Mouse (Mus musculus): ENCODE measurements around the gene D5Ertd579e. TPM values are rescaled to one million over a fixed set of nuclear protein-coding genes. Genes with fewer than 3 reads are reported as not detected.

D5Ertd579e gene
- polyA plus RNA-seq, 1 experiment, result 3.7 TPM

GRCm38 (mm10) chr5:36579967-36580366, 115.9 kb downstream of the D5Ertd579e start:
- peaks cover 45% of the 10 kb centered on the region for H3K36me3 ChIP-seq (replicated peaks; ENCODE audit: low read length)
- peak overlapping the region; percentile 99 for H3K4me3 ChIP-seq (replicated peaks)
- no peaks in the 10 kb centered on the region for H3K27me3 ChIP-seq (replicated peaks)
- no peak for TF ChIP-seq GATA1 (IDR thresholded peaks at IDR 0.05; ENCODE audit: borderline replicate concordance, low read length)
- no peak for TF ChIP-seq FLI1 (IDR thresholded peaks at IDR 0.05; ENCODE audit: low read length)
- H3K4me1 ChIP-seq, result peaks cover 89% of the 10 kb centered on the region
- H3K9me3 ChIP-seq, result no peaks in the 10 kb centered on the region

- peaks cover 92% of the 10 kb centered on the region for H3K4me1 ChIP-seq
- peaks cover 45% of the 10 kb centered on the region for H3K36me3 ChIP-seq (replicated peaks; ENCODE audit: low read length)
- H3K9me3 ChIP-seq, result no peaks in the 10 kb centered on the region
- TF ChIP-seq FLI1 (IDR thresholded peaks at IDR 0.05; ENCODE audit: low read length) (no peak), GATA1 (IDR thresholded peaks at IDR 0.05; ENCODE audit: borderline replicate concordance, low read length) (no peak)
- peak overlapping the region; percentile 78 for H3K4me3 ChIP-seq (replicated peaks)
- H3K27me3 ChIP-seq (replicated peaks), result no peaks in the 10 kb centered on the region
Measured at GRCm38 (mm10) chr5:36578982-36579381, 116.8 kb downstream of the D5Ertd579e start.

- Histone ChIP-seq H3K27me3 (replicated peaks) (no peaks in the 10 kb centered on the region), H3K4me3 (replicated peaks) (peak overlapping the region; percentile 73), H3K9me3 (peaks cover 3% of the 10 kb centered on the region), H3K36me3 (replicated peaks; ENCODE audit: low read length) (peaks cover 59% of the 10 kb centered on the region), H3K4me1 (peaks cover 100% of the 10 kb centered on the region)
- no peak for TF ChIP-seq GATA1 (IDR thresholded peaks at IDR 0.05; ENCODE audit: borderline replicate concordance, low read length)
- TF ChIP-seq FLI1 (IDR thresholded peaks at IDR 0.05; ENCODE audit: low read length), result no peak
Measured at GRCm38 (mm10) chr5:36576457-36576856, 119.4 kb downstream of the D5Ertd579e start.

- Histone ChIP-seq H3K4me3 (replicated peaks) (peak overlapping the region; percentile 15), H3K4me1 (peaks cover 100% of the 10 kb centered on the region), H3K27me3 (replicated peaks) (no peaks in the 10 kb centered on the region), H3K9me3 (peaks cover 6% of the 10 kb centered on the region), H3K36me3 (replicated peaks; ENCODE audit: low read length) (peaks cover 66% of the 10 kb centered on the region)
- TF ChIP-seq FLI1 (IDR thresholded peaks at IDR 0.05; ENCODE audit: low read length), result no peak
- TF ChIP-seq GATA1 (IDR thresholded peaks at IDR 0.05; ENCODE audit: borderline replicate concordance, low read length), result no peak
Measured at GRCm38 (mm10) chr5:36575745-36576144, 120.1 kb downstream of the D5Ertd579e start.

GRCm38 (mm10) chr5:36575227-36575626, 120.6 kb downstream of the D5Ertd579e start:
- Histone ChIP-seq H3K27me3 (replicated peaks) (no peaks in the 10 kb centered on the region), H3K36me3 (replicated peaks; ENCODE audit: low read length) (peaks cover 72% of the 10 kb centered on the region), H3K9me3 (peaks cover 6% of the 10 kb centered on the region), H3K4me1 (peaks cover 100% of the 10 kb centered on the region), H3K4me3 (replicated peaks) (peak overlapping the region; percentile 68)
- TF ChIP-seq GATA1 (IDR thresholded peaks at IDR 0.05; ENCODE audit: borderline replicate concordance, low read length) (no peak), FLI1 (IDR thresholded peaks at IDR 0.05; ENCODE audit: low read length) (no peak)

- TF ChIP-seq GATA1 (IDR thresholded peaks at IDR 0.05; ENCODE audit: borderline replicate concordance, low read length) (no peak), FLI1 (IDR thresholded peaks at IDR 0.05; ENCODE audit: low read length) (no peak)
- Histone ChIP-seq H3K4me3 (replicated peaks) (peak overlapping the region; percentile 86), H3K4me1 (peaks cover 100% of the 10 kb centered on the region)
Measured at GRCm38 (mm10) chr5:36574147-36574870, 121.5 kb downstream of the D5Ertd579e start.

GRCm38 (mm10) chr5:36573354-36573753, 122.5 kb downstream of the D5Ertd579e start:
- H3K9me3 ChIP-seq, result peaks cover 6% of the 10 kb centered on the region
- H3K4me3 ChIP-seq (replicated peaks), result peak overlapping the region; percentile 83
- peaks cover 77% of the 10 kb centered on the region for H3K36me3 ChIP-seq (replicated peaks; ENCODE audit: low read length)
- peaks cover 100% of the 10 kb centered on the region for H3K4me1 ChIP-seq
- TF ChIP-seq GATA1 (IDR thresholded peaks at IDR 0.05; ENCODE audit: borderline replicate concordance, low read length) (no peak; the same call in 2 of the 3 replicates), FLI1 (IDR thresholded peaks at IDR 0.05; ENCODE audit: low read length) (no peak)
- no peaks in the 10 kb centered on the region for H3K27me3 ChIP-seq (replicated peaks)

More at GRCm38 (mm10) chr5:36574147-36574870, 121.5 kb downstream of the D5Ertd579e start:
- Histone ChIP-seq H3K36me3 (replicated peaks; ENCODE audit: low read length) (peaks cover 75% of the 10 kb centered on the region), H3K27me3 (replicated peaks) (no peaks in the 10 kb centered on the region), H3K9me3 (peaks cover 6% of the 10 kb centered on the region)

- peaks cover 100% of the 10 kb centered on the region for H3K4me1 ChIP-seq
- no peaks in the 10 kb centered on the region for H3K27me3 ChIP-seq (replicated peaks)
- H3K4me3 ChIP-seq (replicated peaks), result peak overlapping the region; percentile 55
- TF ChIP-seq FLI1 (IDR thresholded peaks at IDR 0.05; ENCODE audit: low read length) (no peak), GATA1 (IDR thresholded peaks at IDR 0.05; ENCODE audit: borderline replicate concordance, low read length) (no peak)
- H3K9me3 ChIP-seq, result peaks cover 6% of the 10 kb centered on the region
- H3K36me3 ChIP-seq (replicated peaks; ENCODE audit: low read length), result peaks cover 76% of the 10 kb centered on the region
Measured at GRCm38 (mm10) chr5:36571371-36571770, 124.5 kb downstream of the D5Ertd579e start.

- no peaks in the 10 kb centered on the region for H3K27me3 ChIP-seq (replicated peaks)
- H3K36me3 ChIP-seq (replicated peaks; ENCODE audit: low read length), result peaks cover 77% of the 10 kb centered on the region
- H3K9me3 ChIP-seq, result peaks cover 6% of the 10 kb centered on the region
- TF ChIP-seq FLI1 (IDR thresholded peaks at IDR 0.05; ENCODE audit: low read length) (no peak), GATA1 (IDR thresholded peaks at IDR 0.05; ENCODE audit: borderline replicate concordance, low read length) (no peak)
- H3K4me1 ChIP-seq, result peaks cover 100% of the 10 kb centered on the region
- H3K4me3 ChIP-seq (replicated peaks), result peak overlapping the region; percentile 85
Measured at GRCm38 (mm10) chr5:36570546-36571245, 125.1 kb downstream of the D5Ertd579e start.

GRCm38 (mm10) chr5:36570098-36570497, 125.7 kb downstream of the D5Ertd579e start:
- Histone ChIP-seq H3K9me3 (peaks cover 6% of the 10 kb centered on the region), H3K36me3 (replicated peaks; ENCODE audit: low read length) (peaks cover 75% of the 10 kb centered on the region), H3K4me3 (replicated peaks) (peak overlapping the region; percentile 20), H3K4me1 (peaks cover 100% of the 10 kb centered on the region), H3K27me3 (replicated peaks) (no peaks in the 10 kb centered on the region)
- no peak for TF ChIP-seq GATA1 (IDR thresholded peaks at IDR 0.05; ENCODE audit: borderline replicate concordance, low read length)
- no peak for TF ChIP-seq FLI1 (IDR thresholded peaks at IDR 0.05; ENCODE audit: low read length)

Data from megakaryocyte, embryonic 14.5 days (primary cell).